Mouse (Mus musculus) embryo, embryonic 11.5 days (tissue): Measurements from ENCODE around the gene Itgax.

Source experiments
- DNase-seq: peaks from one replicate; pipeline ENCODE4 v3.0.0-alpha.2; 2012; ENCODE audit warnings: low read depth, low spot score

The Itgax gene

DNA sequence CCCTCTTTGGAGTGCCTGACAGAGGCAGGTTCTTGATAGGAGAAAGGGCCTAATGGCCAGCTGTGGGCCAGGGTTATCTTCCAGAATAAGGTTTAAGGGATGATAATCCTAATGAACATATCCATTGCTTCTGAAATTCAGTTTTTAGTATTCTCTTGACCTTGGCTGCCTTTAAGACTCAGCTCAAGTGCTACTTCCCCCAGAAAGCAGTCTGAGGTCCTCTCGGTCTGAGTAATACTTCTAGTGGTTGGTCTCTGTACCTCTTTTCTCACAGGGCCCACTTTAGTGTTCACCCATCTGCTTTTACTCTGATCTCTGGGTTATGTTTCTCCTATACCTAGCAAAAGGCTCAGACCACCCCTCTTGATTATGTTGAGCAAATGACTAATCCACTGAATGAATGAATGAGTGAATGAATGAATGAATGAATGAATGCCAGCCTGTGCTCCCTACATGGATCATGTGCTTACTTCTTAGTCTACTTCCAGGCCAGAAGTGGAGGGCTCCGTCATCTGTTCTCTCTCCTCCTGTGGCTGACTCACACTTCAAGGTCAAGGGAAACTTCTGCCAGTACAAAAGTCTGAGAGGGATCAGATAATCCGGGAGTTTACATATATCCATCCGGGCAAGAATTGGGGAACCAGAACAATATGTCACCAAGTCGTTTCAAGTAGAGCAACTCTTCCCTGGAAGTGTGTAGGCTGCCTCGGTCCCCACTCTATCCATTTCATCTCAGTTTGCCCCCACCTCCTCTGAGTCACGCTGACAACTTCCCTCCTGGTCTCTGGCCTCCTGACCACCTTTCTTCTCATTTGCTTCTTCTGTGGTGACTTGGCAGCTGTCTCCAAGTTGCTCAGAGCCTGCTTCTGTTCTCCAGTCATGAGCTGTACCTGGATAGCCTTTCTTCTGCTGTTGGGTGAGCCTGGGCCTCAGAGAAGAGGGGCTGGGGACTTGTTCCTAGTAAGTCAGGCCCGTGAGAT, at the start of gene Itgax:
Gene Itgax (plus strand): TSS at position 807 of the 980 bp plus-strand sequence.
- DNase-seq: no peak

DNA sequence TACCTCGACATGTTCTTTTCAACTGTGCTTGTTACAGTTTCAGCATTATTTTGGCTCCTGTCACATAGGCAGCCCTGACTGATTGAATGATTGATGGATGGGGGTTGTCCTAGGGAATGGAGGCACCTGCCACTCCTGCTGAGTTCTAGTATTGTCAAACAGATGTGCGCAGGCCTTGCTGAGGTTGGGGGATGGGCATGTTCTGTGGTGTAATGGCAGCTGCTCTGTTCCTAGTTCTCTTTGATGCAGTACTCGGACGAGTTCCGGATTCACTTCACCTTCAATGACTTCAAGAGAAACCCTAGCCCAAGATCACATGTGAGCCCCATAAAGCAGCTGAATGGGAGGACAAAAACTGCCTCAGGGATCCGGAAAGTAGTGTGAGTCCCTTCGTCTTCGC, 49.3 kb upstream of the Itgax start:
- DNase-seq: no peak

DNA sequence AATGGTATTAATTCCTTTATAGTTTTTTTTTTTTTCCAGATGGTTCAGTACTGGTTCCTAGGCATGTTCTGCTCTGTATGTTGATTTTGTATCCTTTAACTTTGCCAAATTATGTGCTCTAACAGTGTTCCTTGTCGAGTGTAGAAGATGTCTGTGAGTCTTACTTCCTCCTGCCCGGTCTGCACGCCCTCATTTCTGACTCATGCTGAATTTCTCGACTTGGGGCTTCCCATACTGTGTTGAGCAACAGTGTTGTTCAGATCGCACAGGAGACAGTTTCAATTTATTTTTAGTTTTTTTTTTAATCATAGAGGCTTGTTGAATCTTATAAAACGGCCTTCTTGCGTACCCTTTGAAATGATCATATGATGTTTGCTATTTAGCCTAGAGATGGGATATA, 40.2 kb upstream of the Itgax start:
- DNase-seq: no peak

DNA sequence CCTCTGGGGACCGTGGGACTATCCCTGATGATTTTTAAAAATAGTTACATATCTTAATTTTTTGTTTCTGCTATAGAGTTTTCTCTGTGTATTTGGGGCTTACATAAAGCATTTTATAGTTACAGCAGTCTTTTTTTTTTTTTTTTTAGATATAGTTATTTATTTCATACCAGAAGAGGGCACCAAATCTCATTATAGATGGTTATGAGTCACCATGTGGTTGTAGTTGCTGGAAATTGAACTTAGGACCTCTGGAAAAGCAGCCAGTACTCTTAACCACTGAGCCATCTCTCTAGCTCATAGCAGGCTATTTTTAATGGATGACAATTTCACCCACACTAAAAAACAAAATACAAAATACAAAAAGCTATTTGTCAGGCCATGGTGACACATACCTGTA, 31.2 kb upstream of the Itgax start:
- DNase-seq: no peak

DNA sequence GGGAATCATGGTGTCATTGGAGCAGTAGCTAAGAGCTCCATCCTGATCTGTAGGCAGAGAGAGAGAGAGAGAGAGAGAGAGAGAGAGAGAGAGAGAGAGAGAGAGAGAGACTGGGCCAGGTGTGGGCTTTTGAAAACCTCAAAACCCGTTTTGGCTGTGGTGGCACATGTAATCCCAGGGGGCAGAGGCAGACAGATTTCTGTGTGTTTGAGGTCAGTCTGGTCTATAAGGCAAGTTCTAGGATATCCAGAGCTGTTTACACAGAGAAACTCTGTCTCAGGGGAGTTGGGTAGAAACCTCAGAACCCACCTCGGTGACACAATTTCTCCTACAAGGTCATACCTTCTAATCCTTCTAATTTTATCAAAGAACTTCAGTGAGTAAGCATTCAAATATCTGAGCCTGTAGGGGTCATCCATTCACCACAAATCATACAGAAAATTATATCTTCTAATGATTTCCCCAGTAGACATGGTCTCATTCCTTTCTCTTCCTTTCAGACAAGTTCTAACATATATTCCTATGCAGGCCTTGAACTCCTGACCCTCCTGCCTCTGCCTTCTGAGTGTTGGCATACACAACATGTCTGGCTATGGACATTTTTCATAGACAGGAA, 28.5 kb upstream of the Itgax start:
- DNase-seq: no peak

DNA sequence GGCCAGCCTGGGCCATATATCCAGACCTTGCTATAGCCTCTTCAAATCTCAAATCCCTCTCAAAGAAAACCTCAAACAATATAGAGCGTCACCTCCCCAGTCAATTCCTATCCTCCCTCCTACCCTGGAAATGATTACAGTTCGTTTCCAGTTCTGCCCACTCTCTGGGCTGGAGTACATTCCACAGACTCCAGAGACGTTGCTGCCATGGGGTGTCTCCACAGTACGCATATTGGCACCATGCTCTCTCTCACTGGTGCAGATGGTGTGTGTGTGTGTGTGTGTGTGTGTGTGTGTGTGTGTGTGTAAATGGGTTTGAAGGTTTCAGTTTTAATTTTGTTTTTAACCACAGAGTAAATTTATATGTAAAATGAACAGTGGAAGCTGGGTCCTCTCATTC, 24.1 kb upstream of the Itgax start:
- DNase-seq: no peak

DNA sequence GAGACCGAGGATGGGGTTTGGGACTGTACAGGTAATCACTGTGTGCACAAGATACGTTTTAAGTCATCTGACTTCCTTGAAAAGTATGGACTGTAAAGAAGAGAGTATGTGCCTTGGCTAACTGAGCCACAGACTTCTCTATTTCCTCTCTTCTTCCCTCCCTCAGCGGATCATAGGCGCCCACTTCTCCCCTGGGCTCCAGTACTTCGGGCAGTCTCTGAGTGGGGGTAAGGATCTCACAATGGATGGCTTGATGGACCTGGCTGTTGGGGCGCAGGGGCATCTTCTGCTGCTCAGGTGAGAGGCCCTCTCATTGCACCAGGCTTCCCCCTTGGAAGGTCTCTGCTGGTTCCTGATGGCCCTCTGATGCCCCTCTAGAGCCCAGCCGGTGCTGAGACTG, 21.9 kb upstream of the Itgax start:
- DNase-seq: no peak

DNA sequence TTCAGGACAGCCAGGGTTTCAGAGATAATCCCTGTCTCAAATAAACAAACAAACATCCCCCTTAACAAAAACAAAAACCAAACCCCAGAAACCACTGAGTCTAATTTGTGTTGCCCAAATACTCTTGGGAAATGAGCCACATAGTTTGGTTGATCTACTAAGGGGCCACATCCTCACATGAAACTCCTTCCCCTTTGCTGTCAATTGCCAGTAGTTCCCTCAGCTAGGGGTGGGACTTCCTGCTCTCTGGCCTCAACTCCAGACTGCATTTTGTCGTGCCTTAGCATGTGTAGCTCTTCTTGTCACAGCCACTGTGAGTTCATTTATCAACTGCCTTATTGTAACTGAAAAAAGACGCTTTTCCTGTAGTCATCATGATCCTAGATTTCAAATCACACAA, 19.0 kb upstream of the Itgax start:
- no peak for DNase-seq

DNA sequence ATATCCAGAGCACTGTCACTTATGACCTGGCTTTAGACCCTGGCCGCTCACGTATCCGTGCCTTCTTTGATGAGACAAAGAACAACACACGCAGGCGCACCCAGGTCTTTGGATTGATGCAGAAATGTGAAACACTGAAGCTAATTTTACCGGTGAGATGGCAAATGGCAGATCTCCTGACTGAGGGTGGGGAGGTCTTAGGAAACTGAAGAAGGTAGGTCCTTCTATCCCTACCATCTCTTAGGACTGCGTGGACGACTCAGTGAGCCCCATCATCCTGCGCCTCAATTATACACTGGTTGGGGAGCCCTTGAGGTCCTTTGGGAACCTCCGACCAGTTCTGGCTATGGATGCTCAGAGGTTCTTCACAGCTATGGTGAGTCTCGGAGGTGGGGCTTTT, 17.2 kb upstream of the Itgax start:
- no peak for DNase-seq

DNA sequence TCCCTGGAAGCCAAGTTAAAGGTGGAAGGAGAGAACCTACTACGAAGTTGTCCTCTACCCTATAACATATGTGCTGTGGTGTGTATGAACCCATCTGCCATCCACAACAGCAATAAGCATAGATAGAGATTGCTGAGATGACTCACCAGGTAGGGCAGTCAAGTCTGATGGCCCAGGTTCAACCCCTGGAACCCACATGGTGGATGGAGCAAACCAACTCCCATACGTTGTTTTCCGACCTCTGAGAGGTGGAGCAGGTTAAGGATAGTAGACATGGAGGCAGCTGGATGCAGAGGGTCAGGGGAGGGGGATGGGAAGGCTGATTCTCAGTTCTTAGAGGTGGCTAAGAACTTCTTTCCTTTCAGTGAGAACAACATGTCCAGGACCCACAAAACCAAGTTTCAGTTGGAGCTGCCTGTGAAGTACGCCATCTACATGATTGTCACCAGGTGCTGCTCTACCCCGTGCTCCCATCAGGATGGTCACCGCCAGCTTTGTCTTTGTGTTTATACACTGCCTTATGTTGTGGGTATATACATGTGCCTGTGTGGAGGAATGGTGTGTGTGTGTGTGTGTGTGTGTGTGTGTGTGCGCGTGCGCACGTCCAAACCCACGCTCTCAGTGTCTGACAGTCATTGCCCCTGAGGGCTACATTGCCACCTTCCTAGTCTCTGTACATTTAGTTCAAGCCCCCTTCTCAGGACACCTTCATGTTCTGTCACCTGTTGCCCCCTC, 14.8 kb upstream of the Itgax start:
- DNase-seq: no peak

DNA sequence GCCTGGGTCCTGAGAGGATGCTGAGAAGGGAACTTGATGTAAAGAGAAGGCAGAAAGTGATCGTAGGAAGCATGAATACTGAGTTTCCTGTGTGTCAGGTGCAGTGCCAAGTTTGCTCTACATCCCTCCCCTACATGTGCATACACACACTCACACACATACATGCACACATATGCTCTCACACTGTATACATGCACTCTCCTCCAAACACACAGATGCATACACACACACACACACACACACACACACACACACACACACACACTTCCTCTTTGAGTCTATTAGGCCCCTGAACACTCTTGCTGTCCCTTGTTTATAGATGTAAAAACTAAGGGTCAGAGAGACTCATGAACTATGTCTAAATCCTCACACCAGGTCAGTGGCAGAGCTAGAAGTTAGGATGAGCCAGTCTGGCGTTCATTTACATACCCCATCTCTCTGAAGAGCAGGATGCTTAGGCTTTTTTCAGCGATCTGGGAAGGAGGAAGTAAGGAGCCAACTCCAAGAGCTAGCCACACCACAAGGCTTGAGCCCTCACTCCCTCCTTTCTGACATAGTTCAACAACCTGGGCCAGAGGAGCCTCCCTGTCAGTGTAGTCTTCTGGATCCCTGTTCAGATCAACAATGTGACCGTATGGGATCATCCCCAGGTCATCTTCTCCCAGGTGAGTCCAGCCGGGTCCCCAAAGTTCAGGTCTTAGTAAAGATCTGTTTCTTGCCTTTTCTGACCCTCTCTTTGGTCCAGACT, 14.0 kb upstream of the Itgax start:
- no peak for DNase-seq

DNA sequence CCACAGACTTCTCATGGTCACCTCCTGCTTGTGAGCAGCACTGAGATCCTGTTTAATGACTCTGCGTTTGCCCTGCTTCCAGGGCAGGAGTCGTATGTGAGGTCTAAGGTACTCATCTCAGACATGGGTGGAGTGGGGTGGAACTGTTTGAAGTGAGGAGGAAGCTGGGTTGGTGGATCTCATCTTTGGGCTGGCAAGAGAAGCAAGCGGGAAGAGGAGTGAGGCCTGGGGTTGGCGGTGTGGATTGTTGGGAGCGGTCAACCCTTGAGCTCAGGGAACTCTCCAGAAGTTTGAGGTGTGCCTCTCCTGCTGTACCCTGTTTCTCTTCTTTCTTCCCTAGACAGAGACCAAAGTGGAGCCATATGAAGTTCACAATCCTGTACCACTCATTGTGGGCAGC, 13.0 kb upstream of the Itgax start:
- DNase-seq: no peak

DNA sequence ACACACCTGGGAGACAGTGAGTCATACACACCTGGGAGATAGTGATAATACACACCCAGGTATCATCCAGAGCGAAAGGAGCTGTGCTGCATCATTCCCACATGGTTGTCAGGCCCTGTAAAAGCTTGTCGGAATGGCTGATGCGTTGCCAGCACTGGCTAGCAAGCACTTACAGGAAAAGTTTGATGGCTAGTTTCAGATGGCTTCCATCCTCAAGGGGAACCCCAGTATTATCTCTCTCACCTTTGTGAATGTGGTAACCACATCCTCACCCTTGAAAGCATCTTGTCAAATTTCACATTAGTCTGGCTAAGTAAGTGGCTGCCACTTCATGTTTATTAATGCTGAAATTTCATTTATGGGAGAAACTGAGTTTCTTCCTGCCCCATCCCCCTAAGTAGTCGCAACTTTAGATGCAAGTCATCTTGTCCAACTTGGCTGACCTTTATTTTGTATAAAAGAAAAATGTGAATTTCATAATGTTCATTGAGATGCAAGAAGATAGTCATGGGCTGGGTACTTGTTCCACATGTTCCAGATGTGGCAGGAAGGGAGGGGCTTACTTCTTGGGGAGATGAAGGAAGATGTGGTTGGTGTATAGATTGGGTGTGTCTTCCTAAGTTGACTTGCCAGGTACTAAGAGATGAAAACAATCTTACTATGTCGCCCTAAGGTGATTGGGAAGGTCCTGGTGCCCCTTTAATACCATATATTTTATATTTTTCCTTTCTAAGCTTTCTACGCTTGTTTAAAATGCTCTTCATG, 9.4 kb upstream of the Itgax start:
- no peak for DNase-seq

DNA sequence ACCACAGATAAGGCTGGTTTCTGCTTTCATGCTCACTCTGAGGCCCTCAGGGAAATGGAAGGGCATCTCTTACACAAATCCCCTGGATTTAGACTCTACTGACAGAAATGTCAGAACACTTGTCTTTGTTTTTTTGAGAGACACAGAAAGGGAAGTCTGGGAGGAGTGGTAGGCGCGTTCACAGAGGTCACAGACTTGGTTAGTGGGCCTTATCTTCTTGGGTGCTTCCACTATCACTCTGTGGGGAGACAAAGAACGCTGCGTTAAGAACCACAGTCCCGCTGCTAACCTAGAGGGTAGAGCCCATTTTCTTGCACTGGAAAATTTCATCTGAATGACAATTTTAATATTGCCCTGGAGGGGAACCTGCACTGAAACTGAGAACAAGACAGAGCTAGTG, 2.8 kb downstream of the Itgax start:
- DNase-seq: no peak

DNA sequence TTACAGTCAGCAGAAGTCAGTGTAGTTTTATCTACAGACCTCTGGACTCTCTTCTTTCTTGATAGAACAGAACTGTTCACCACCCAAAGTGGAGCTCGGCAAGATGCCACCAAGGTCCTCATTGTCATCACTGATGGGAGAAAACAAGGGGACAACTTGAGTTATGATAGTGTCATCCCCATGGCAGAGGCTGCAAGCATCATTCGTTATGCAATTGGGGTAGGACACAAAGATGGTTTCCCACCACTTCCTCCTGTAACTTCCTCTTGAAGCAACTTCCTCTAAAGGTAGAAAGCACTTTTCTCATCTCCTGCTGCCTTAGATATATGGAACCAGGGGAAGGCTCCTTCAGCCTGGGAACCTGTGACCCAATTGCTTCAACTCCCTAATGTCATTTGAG, 4.2 kb downstream of the Itgax start:
- no peak for DNase-seq

DNA sequence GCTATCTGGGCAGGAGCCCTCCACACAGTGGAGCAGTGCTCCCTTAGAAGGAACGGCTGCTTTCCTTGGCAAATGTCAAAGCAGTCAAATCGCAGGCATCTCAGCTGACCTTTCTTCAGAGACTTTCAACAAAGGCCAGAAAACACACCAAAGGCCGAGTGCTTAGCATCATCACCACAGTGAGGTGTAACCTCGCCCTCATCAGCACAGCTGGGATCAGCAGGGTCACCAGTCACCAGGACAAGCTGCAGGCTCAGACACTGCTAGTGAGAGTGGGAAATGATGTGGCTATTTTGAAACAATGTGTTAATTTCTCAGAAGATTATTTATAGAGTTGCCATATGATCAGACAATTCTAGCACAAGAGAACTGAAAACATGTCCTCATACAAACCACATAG, 7.6 kb downstream of the Itgax start:
- DNase-seq: no peak

DNA sequence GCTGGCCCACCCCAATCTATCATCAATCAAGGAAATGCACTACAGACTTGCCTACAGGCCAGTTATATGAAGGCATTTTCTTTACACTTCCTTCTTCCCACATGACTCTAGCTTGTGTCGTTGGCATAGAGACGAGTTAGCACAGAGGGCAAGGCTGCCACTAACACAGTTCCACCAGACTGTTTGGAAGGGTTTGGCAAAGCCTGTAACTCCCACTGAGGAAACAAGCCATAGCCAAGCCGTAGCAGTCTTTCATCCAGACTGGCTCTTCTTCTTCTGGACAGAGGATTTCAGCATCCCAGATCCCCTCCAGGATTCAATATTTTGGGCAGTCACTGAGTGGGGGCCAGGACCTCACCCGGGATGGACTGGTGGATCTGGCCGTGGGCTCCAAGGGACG, 10.3 kb downstream of the Itgax start:
- no peak for DNase-seq

DNA sequence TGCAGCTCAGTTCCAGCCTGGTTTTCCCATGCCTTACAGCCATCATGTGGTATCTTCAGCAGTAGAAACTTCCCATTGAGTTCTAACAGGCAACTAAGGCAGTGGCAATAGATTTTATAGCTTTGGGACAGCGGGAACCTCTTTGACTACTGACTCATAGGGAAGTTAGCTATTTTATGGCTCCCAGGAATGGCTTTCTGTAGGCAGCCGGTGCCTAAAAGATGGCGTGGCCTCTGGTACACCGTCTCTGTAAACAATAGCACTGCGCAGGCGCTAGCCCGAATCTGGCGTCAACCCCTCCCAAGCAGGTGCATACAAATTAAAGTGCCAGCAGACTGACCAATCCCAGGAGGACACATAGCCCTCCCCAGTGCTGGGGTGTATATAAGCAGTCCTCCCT, 21.6 kb downstream of the Itgax start:
- DNase-seq: no peak

DNA sequence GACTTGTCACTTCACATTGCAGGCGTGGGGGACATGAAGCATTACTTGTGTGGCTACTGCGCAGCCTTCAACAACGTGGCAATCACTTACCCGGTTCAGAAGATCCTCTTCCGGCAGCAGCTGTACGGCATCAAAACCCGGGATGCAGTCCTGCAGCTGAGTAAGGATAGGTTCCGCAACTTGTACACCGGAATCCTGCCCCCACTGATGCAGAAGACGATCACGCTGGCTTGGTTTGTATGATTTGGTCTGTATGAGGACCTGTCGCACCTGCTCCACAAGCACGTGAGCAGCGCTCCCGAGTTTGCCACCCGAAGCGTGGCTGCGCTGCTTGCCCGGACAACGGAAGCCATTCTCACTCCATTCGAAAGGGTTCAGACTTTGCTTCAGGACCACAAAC, 24.7 kb downstream of the Itgax start, which contains the start of gene Itgad:
Gene Itgad (plus strand): TSS at position 301 of the 400 bp plus-strand sequence.
- no peak for DNase-seq

DNA sequence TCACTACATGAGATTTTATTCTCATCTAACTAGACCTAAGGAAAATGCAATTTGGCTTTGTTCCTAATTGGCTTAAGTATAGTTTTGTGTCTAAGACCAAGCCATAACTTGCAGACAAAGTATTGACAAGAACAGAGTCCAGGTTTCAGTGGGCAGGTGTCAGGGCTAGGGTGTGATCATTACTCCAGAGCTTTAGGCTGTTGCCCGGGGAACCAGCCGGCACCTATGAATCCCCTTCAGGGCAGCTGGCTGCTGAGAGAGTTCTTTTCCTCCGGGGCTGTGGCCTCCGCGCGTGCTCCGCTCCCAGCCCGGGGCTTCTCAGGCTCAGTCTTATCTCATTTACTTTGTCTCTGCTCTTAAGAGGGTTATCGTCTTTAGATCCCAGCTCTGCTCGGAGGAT, 25.6 kb downstream of the Itgax start:
- DNase-seq: no peak
